Mouse (Mus musculus): ENCODE data around the gene Nrg3. TPM values are rescaled to one million over a fixed set of nuclear protein-coding genes. Genes with fewer than 3 reads are reported as not detected.

Nrg3 gene
- polyA plus RNA-seq, 1 experiment, result not detected

- Histone ChIP-seq H3K4me3 (no peak overlapping the region), H3K27me3 (ENCODE audit: control insufficient read depth, insufficient read depth, insufficient read length) (no peaks in the 10 kb centered on the region), H3K79me2 (ENCODE audit: control insufficient read depth, insufficient read depth) (no peaks in the 10 kb centered on the region), H3K36me3 (ENCODE audit: control insufficient read depth, insufficient read depth) (no peaks in the 10 kb centered on the region), H3K4me2 (ENCODE audit: low read depth) (no peak overlapping the region), H3ac (ENCODE audit: control insufficient read depth, insufficient read length) (no peak overlapping the region)
- TF ChIP-seq POLR2A (IDR thresholded peaks at IDR 0.05; ENCODE audit: insufficient read length, low read depth) (no peak), SRF (IDR thresholded peaks at IDR 0.05; ENCODE audit: control insufficient read depth, insufficient read length, low read depth) (no peak), MAX (IDR thresholded peaks at IDR 0.05; ENCODE audit: low read depth) (no peak), POLR2AphosphoS2 (IDR thresholded peaks at IDR 0.05; ENCODE audit: insufficient read length, low read depth) (no peak), MYOG (IDR thresholded peaks at IDR 0.05; ENCODE audit: control insufficient read depth in 1 of 3, insufficient read depth in 1 of 3, insufficient read length in 2 of 3, low read depth in 2 of 3) (no peak), TCF3 (IDR thresholded peaks at IDR 0.05; ENCODE audit: insufficient read length, low read depth) (no peak), TCF12 (IDR thresholded peaks at IDR 0.05; ENCODE audit: insufficient read depth, poor library complexity, severe bottlenecking) (no peak), REST (IDR thresholded peaks at IDR 0.05; ENCODE audit: insufficient read depth, insufficient read length) (no peak), USF1 (IDR thresholded peaks at IDR 0.05; ENCODE audit: low read depth) (no peak), CEBPB (IDR thresholded peaks at IDR 0.05; ENCODE audit: insufficient read depth, poor library complexity, severe bottlenecking) (no peak), E2F4 (IDR thresholded peaks at IDR 0.05; ENCODE audit: insufficient read depth) (no peak)
Measured at GRCm38 (mm10) chr14:38616969-38617368, 855.9 kb downstream of the Nrg3 start.

DNA sequence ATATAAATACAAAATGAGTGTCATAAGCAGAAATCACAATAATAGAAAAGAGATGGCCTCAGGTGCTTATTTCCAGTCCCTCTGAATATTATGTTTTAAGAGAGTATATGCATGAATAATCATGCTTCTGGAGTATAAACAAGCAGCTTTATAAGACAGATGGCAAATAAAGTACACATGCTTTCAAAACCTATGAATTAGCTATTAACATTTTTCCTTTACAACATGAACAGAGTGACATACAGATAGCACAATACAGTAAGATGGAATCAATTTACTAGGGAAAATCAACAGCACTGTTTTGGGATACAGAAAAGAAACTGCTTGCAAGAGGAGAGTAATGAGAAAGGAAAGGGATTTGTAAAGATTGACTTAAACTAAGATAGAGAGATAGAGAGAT is 875.2 kb downstream of the Nrg3 start:
- H3K4me2 ChIP-seq (ENCODE audit: low read depth), result no peak overlapping the region
- no peaks in the 10 kb centered on the region for H3K79me2 ChIP-seq (ENCODE audit: control insufficient read depth, insufficient read depth)
- H3K27me3 ChIP-seq (ENCODE audit: control insufficient read depth, insufficient read depth, insufficient read length), result no peaks in the 10 kb centered on the region
- TF ChIP-seq POLR2A (IDR thresholded peaks at IDR 0.05; ENCODE audit: insufficient read length, low read depth), result no peak
- TF ChIP-seq POLR2AphosphoS2 (IDR thresholded peaks at IDR 0.05; ENCODE audit: insufficient read length, low read depth), result no peak
- no peak for TF ChIP-seq CEBPB (IDR thresholded peaks at IDR 0.05; ENCODE audit: insufficient read depth, poor library complexity, severe bottlenecking)
- no peak for TF ChIP-seq USF1 (IDR thresholded peaks at IDR 0.05; ENCODE audit: low read depth)
- no peak for TF ChIP-seq TCF12 (IDR thresholded peaks at IDR 0.05; ENCODE audit: insufficient read depth, poor library complexity, severe bottlenecking)
- no peak for TF ChIP-seq MYOG (IDR thresholded peaks at IDR 0.05; ENCODE audit: control insufficient read depth in 1 of 3, insufficient read depth in 1 of 3, insufficient read length in 2 of 3, low read depth in 2 of 3)
- TF ChIP-seq MYOD1 (IDR thresholded peaks at IDR 0.05; ENCODE audit: control insufficient read depth in 1 of 3, insufficient read length in 2 of 3, low read depth in 2 of 3), result no peak
- no peak for TF ChIP-seq SRF (IDR thresholded peaks at IDR 0.05; ENCODE audit: control insufficient read depth, insufficient read length, low read depth)
- no peak for TF ChIP-seq REST (IDR thresholded peaks at IDR 0.05; ENCODE audit: insufficient read depth, insufficient read length)
- TF ChIP-seq MAX (IDR thresholded peaks at IDR 0.05; ENCODE audit: low read depth), result no peak
- TF ChIP-seq TCF3 (IDR thresholded peaks at IDR 0.05; ENCODE audit: insufficient read length, low read depth), result no peak
- H3ac ChIP-seq (ENCODE audit: control insufficient read depth, insufficient read length), result no peak overlapping the region
- no peaks in the 10 kb centered on the region for H3K36me3 ChIP-seq (ENCODE audit: control insufficient read depth, insufficient read depth)
- no peak overlapping the region for H3K4me3 ChIP-seq

- H3K79me2 ChIP-seq (ENCODE audit: control insufficient read depth, insufficient read depth), result no peaks in the 10 kb centered on the region
- no peak overlapping the region for H3ac ChIP-seq (ENCODE audit: control insufficient read depth, insufficient read length)
- TF ChIP-seq REST (IDR thresholded peaks at IDR 0.05; ENCODE audit: insufficient read depth, insufficient read length), result no peak
- TF ChIP-seq MYOG (IDR thresholded peaks at IDR 0.05; ENCODE audit: control insufficient read depth in 1 of 3, insufficient read depth in 1 of 3, insufficient read length in 2 of 3, low read depth in 2 of 3), result no peak
- TF ChIP-seq POLR2A (IDR thresholded peaks at IDR 0.05; ENCODE audit: insufficient read length, low read depth), result no peak
- TF ChIP-seq MYOD1 (IDR thresholded peaks at IDR 0.05; ENCODE audit: control insufficient read depth in 1 of 3, insufficient read length in 2 of 3, low read depth in 2 of 3), result no peak
- no peak for TF ChIP-seq SRF (IDR thresholded peaks at IDR 0.05; ENCODE audit: control insufficient read depth, insufficient read length, low read depth)
- no peak for TF ChIP-seq MAX (IDR thresholded peaks at IDR 0.05; ENCODE audit: low read depth)
- TF ChIP-seq POLR2AphosphoS2 (IDR thresholded peaks at IDR 0.05; ENCODE audit: insufficient read length, low read depth), result no peak
- TF ChIP-seq E2F4 (IDR thresholded peaks at IDR 0.05; ENCODE audit: insufficient read depth), result no peak
- no peak for TF ChIP-seq CEBPB (IDR thresholded peaks at IDR 0.05; ENCODE audit: insufficient read depth, poor library complexity, severe bottlenecking)
- no peak for TF ChIP-seq USF1 (IDR thresholded peaks at IDR 0.05; ENCODE audit: low read depth)
- TF ChIP-seq TCF3 (IDR thresholded peaks at IDR 0.05; ENCODE audit: insufficient read length, low read depth), result no peak
- no peak for TF ChIP-seq TCF12 (IDR thresholded peaks at IDR 0.05; ENCODE audit: insufficient read depth, poor library complexity, severe bottlenecking)
- H3K4me3 ChIP-seq, result no peak overlapping the region
- H3K4me2 ChIP-seq (ENCODE audit: low read depth), result no peak overlapping the region
- no peaks in the 10 kb centered on the region for H3K36me3 ChIP-seq (ENCODE audit: control insufficient read depth, insufficient read depth)
- no peaks in the 10 kb centered on the region for H3K27me3 ChIP-seq (ENCODE audit: control insufficient read depth, insufficient read depth, insufficient read length)
Measured at GRCm38 (mm10) chr14:38594297-38594696, 878.6 kb downstream of the Nrg3 start.

GRCm38 (mm10) chr14:38576796-38577195 is 896.1 kb downstream of the Nrg3 start:
- H3K27me3 ChIP-seq (ENCODE audit: control insufficient read depth, insufficient read depth, insufficient read length), result no peaks in the 10 kb centered on the region
- no peaks in the 10 kb centered on the region for H3K36me3 ChIP-seq (ENCODE audit: control insufficient read depth, insufficient read depth)
- TF ChIP-seq CEBPB (IDR thresholded peaks at IDR 0.05; ENCODE audit: insufficient read depth, poor library complexity, severe bottlenecking), result no peak
- TF ChIP-seq REST (IDR thresholded peaks at IDR 0.05; ENCODE audit: insufficient read depth, insufficient read length), result no peak
- TF ChIP-seq MYOD1 (IDR thresholded peaks at IDR 0.05; ENCODE audit: control insufficient read depth in 1 of 3, insufficient read length in 2 of 3, low read depth in 2 of 3), result no peak
- TF ChIP-seq MYOG (IDR thresholded peaks at IDR 0.05; ENCODE audit: control insufficient read depth in 1 of 3, insufficient read depth in 1 of 3, insufficient read length in 2 of 3, low read depth in 2 of 3), result no peak
- TF ChIP-seq MAX (IDR thresholded peaks at IDR 0.05; ENCODE audit: low read depth), result no peak
- TF ChIP-seq TCF3 (IDR thresholded peaks at IDR 0.05; ENCODE audit: insufficient read length, low read depth), result no peak
- TF ChIP-seq TCF12 (IDR thresholded peaks at IDR 0.05; ENCODE audit: insufficient read depth, poor library complexity, severe bottlenecking), result no peak
- no peak for TF ChIP-seq SRF (IDR thresholded peaks at IDR 0.05; ENCODE audit: control insufficient read depth, insufficient read length, low read depth)
- no peak for TF ChIP-seq POLR2A (IDR thresholded peaks at IDR 0.05; ENCODE audit: insufficient read length, low read depth)
- TF ChIP-seq E2F4 (IDR thresholded peaks at IDR 0.05; ENCODE audit: insufficient read depth), result no peak
- TF ChIP-seq POLR2AphosphoS2 (IDR thresholded peaks at IDR 0.05; ENCODE audit: insufficient read length, low read depth), result no peak
- no peak for TF ChIP-seq USF1 (IDR thresholded peaks at IDR 0.05; ENCODE audit: low read depth)
- no peak overlapping the region for H3K4me2 ChIP-seq (ENCODE audit: low read depth)
- H3K79me2 ChIP-seq (ENCODE audit: control insufficient read depth, insufficient read depth), result no peaks in the 10 kb centered on the region
- no peak overlapping the region for H3ac ChIP-seq (ENCODE audit: control insufficient read depth, insufficient read length)
- H3K4me3 ChIP-seq, result no peak overlapping the region

Data from myocyte (in vitro differentiated cells).